Mouse (Mus musculus) stomach, postnatal 0 days (tissue): ENCODE data around the gene Myom1. TPM values are rescaled to one million over a fixed set of nuclear protein-coding genes. Genes with fewer than 3 reads are reported as not detected.

ENCODE experiments used
- ATAC-seq: fragments of 200-750 bp; cut with Nextera tagmentation; 2 replicates; pipeline ENCODE4 v1.8.0; 2017; ENCODE audit not compliant: low FRiP score, low TSS enrichment
- DNase-seq: peaks from one replicate; pipeline ENCODE4 v3.0.0-alpha.2; 2016; ENCODE audit warnings: low spot score
- H3K27ac ChIP-seq: fragments of 300-500 bp; sonication (generic); replicated peaks from 2 replicates; pipeline ENCODE4 v1.5.1; 2014; ENCODE audit warnings: mild to moderate bottlenecking, control low read depth
- H3K27me3 ChIP-seq: fragments of 300-500 bp; sonication (generic); 2 replicates; pipeline ENCODE4 v1.6.1; 2014; ENCODE audit warnings: low read length; ENCODE audit not compliant: control insufficient read depth, insufficient read depth
- H3K36me3 ChIP-seq: fragments of 300-500 bp; sonication (generic); 2 replicates; pipeline ENCODE4 v1.6.1; 2014; ENCODE audit warnings: low read length, mixed read lengths; ENCODE audit not compliant: control insufficient read depth, insufficient read depth
- H3K4me1 ChIP-seq: fragments of 300-500 bp; sonication (generic); replicated peaks from 2 replicates; pipeline ENCODE4 v1.6.1; 2014; ENCODE audit warnings: antibody characterized with exemption; ENCODE audit not compliant: control insufficient read depth, insufficient read depth
- H3K4me2 ChIP-seq: fragments of 300-500 bp; sonication (generic); replicated peaks from 2 replicates; pipeline ENCODE4 v1.6.1; 2014; ENCODE audit warnings: low read depth, mild to moderate bottlenecking, control low read depth, moderate library complexity
- H3K4me3 ChIP-seq: fragments of 300-500 bp; sonication (generic); 2 replicates; pipeline ENCODE4 v1.5.1; 2014; ENCODE audit warnings: low read depth, low read length, control low read depth
- H3K9ac ChIP-seq: fragments of 300-500 bp; sonication (generic); 2 replicates; pipeline ENCODE4 v1.6.1; 2014; ENCODE audit warnings: mild to moderate bottlenecking, low read length, control low read depth, mixed read lengths
- H3K9me3 ChIP-seq: fragments of 300-500 bp; sonication (generic); 2 replicates; pipeline ENCODE4 v1.6.1; 2016; ENCODE audit warnings: low read length; ENCODE audit not compliant: control insufficient read depth
- CTCF ChIP-seq: IDR thresholded peaks from 2 replicates; pipeline ENCODE4 v1.5.1; 2016; ENCODE audit warnings: antibody characterized with exemption, low read depth, mild to moderate bottlenecking, moderate library complexity
- EP300 ChIP-seq: optimal IDR thresholded peaks from 2 replicates; pipeline ENCODE3; 2016; ENCODE audit warnings: antibody characterized with exemption
- WGBS: fragments of 180-500 bp; shearing (Covaris S2); extraction: QIAGEN DNeasy Blood & Tissue Kit; methylation state at CpG from one replicate; pipeline ENCODE4 v1.1.7; 2014; 5-methylcytosine and 5-hydroxymethylcytosine counted together
- polyA plus RNA-seq: library from polyadenylated mRNA; unstranded; fragments of >200 nt; fragmentation: Nextera tagmentation; extraction: Ambion mirVana; gene quantifications from 2 replicates; pipeline ENCODE4 v1.2.1, GENCODE M21; 2015

Gene Myom1
- polyA plus RNA-seq, 1 experiment from 2014 or later, result 9.8 TPM

DNA sequence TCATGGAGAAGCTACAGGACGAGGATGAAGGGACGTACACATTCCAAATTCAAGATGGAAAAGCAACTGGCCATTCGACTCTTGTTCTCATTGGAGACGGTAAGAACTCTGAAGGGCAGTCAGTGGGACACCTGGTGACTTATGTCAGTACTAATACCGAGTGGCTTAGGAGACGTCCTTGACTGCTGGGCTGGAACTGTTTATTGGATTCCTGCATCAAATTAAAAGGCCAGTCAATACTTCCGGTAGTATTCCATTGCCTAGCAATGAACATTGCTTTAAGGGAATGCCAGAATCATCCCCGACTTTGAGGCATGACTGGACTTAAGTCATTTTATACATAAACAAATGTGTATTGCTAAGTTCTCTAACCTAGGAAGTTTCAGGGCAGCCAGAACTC is 103.8 kb downstream of the Myom1 start:
- Histone ChIP-seq H3K9ac (no peak overlapping the region), H3K4me1 (no peaks in the 10 kb centered on the region), H3K4me2 (no peak overlapping the region), H3K27ac (no peak overlapping the region), H3K27me3 (no peaks in the 10 kb centered on the region), H3K9me3 (no peaks in the 10 kb centered on the region), H3K4me3 (no peak overlapping the region), H3K36me3 (no peaks in the 10 kb centered on the region)
- DNase-seq (no peak), ATAC-seq (no peak)
- 78% methylated on average over 8 of the region's 8 CpGs for WGBS
- no peak for TF ChIP-seq EP300
- TF ChIP-seq CTCF, result no peak

DNA sequence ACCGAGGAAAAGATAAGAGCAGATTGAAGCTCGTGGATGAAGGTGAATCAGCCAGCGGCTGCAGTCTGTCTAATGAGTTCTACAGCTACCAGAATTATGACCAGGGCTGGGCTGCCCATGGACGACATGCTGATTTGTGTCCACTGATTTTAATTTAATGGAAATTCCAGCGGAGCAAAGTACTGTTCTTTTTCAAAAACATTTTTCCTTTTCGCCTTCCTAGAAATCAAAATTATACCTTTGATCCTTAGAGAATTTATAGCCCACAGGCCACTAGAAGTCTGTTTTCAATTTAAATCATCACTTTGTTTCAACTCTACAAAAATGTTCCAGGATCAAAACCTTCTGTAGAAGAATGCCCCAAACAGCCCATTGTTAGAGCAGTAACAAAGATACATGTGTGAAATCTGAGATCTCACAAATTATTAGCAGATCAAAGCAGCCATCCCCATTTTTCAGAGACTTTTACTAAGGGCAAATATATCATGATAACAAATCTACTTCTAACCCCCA is 108.4 kb downstream of the Myom1 start:
- H3K27me3 ChIP-seq, result no peaks in the 10 kb centered on the region
- 79% methylated on average over 6 of the region's 6 CpGs for WGBS
- H3K9ac ChIP-seq, result no peak overlapping the region
- H3K9me3 ChIP-seq, result no peaks in the 10 kb centered on the region
- DNase-seq (no peak), ATAC-seq (no peak)
- H3K4me1 ChIP-seq, result no peaks in the 10 kb centered on the region
- H3K36me3 ChIP-seq, result no peaks in the 10 kb centered on the region
- H3K27ac ChIP-seq, result no peak overlapping the region
- no peak overlapping the region for H3K4me2 ChIP-seq
- H3K4me3 ChIP-seq, result no peak overlapping the region
- no peak for TF ChIP-seq CTCF
- no peak for TF ChIP-seq EP300

DNA sequence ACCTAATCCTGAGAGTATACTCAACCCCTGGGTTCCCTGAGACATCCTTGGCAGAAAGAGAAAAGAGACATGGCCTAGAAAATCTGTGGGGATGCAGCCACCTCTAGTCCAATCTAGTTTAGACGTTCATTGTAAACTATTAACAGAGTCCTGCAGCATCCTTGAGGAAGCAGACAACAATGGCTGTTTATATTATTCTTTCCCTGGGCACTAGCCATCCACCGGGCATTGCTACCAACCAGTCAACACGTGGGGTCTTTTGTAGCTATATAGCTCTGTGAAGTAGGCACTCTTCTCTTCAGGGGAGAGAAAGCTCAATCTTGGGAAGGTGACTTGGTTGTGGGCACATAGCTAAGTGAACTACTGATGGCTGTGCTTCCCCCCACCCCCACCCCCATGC is 110.3 kb downstream of the Myom1 start:
- H3K4me3 ChIP-seq, result no peak overlapping the region
- TF ChIP-seq CTCF (no peak), EP300 (no peak)
- H3K36me3 ChIP-seq, result no peaks in the 10 kb centered on the region
- H3K9ac ChIP-seq, result no peak overlapping the region
- 77% methylated on average over 3 of the region's 3 CpGs for WGBS
- no peaks in the 10 kb centered on the region for H3K4me1 ChIP-seq
- no peaks in the 10 kb centered on the region for H3K9me3 ChIP-seq
- DNase-seq (no peak), ATAC-seq (no peak)
- no peak overlapping the region for H3K27ac ChIP-seq
- no peaks in the 10 kb centered on the region for H3K27me3 ChIP-seq
- H3K4me2 ChIP-seq, result no peak overlapping the region

GRCm38 (mm10) chr17:71114282-71114681 is 111.8 kb downstream of the Myom1 start:
- 54% methylated on average over 4 of the region's 4 CpGs for WGBS
- H3K9ac ChIP-seq, result no peak overlapping the region
- no peaks in the 10 kb centered on the region for H3K9me3 ChIP-seq
- H3K27me3 ChIP-seq, result no peaks in the 10 kb centered on the region
- H3K4me2 ChIP-seq, result no peak overlapping the region
- no peak for TF ChIP-seq EP300
- no peak for ATAC-seq
- no peak overlapping the region for H3K4me3 ChIP-seq
- DNase-seq, result no peak
- H3K27ac ChIP-seq, result no peak overlapping the region
- H3K36me3 ChIP-seq, result no peaks in the 10 kb centered on the region
- no peaks in the 10 kb centered on the region for H3K4me1 ChIP-seq

DNA sequence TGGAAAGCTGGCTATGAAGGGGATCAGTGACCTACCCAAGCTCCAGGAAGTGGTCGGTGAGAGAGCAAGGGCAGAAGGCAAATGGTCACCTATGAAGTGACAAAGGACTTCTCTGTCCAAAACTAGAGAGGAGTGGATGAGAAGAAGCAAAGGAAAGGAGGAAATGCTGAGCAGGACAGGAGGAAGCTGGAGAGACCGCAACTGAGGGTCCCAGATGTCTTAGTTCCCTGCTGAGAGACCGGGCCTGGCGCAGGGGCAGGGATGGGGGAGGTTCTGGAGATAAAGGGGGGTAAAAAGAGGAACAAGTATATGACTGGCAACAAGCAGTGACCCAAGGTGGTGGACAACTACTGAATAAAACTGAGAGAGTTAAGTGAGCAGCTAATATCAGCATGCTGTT is 115.5 kb downstream of the Myom1 start:
- no peaks in the 10 kb centered on the region for H3K9me3 ChIP-seq
- no peak for ATAC-seq
- H3K4me1 ChIP-seq, result no peaks in the 10 kb centered on the region
- 86% methylated on average over 4 of the region's 4 CpGs for WGBS
- no peak for TF ChIP-seq CTCF
- no peak for TF ChIP-seq EP300
- H3K9ac ChIP-seq, result no peak overlapping the region
- H3K27me3 ChIP-seq, result no peaks in the 10 kb centered on the region
- no peak for DNase-seq
- H3K27ac ChIP-seq, result no peak overlapping the region
- H3K36me3 ChIP-seq, result no peaks in the 10 kb centered on the region
- H3K4me2 ChIP-seq, result no peak overlapping the region
- H3K4me3 ChIP-seq, result no peak overlapping the region

- 63% methylated on average over 4 of the region's 4 CpGs for WGBS
- no peak for ATAC-seq
- H3K36me3 ChIP-seq, result no peaks in the 10 kb centered on the region
These were observed 116.2 kb downstream of the Myom1 start for GRCm38 (mm10) chr17:71118607-71119006.

More at GRCm38 (mm10) chr17:71118607-71119006, 116.2 kb downstream of the Myom1 start:
- no peak for TF ChIP-seq CTCF
- TF ChIP-seq EP300, result no peak
- no peak overlapping the region for H3K9ac ChIP-seq
- no peak for DNase-seq
- H3K4me3 ChIP-seq, result no peak overlapping the region
- no peak overlapping the region for H3K27ac ChIP-seq
- H3K4me2 ChIP-seq, result no peak overlapping the region
- H3K27me3 ChIP-seq, result no peaks in the 10 kb centered on the region
- H3K9me3 ChIP-seq, result no peaks in the 10 kb centered on the region
- no peaks in the 10 kb centered on the region for H3K4me1 ChIP-seq
